12 mouse cellular contexts compared by ENCODE assay signal in the genomic region with DNA sequence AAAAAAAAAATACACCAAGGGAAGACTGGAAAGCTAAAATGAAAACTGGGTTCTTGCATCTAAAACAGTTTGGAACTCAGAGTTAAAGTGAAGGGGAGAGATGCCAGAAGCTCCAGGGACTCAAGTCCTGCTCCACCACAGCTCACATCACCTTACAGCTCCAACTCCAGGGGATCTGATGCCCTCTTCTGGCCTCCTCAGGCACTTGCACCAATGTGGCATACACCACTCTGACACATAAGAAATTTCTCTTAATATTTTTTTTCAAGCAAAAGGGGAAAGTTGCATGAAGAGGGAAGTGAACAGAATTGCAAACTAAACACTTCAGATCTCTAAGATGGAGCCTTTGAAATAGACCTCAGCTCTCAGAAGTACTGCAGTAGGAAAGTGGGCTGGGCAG. TPM values are rescaled to one million over a fixed set of nuclear protein-coding genes. Genes with fewer than 3 reads are reported as not detected.
DNase-seq lines count a peak whose midpoint lies in the region; ATAC-seq and TF ChIP-seq lines count a peak whose summit lies in the region.
"Had no signal": no experiment of that assay in that cellular context is flagged by ENCODE, and none has a peak within 500 bp of the region (broad histone marks: within the 10 kb centered on the region; RNA-seq: fewer than 3 reads in every experiment).

No protein-coding gene starts in this region.

- no peaks in the 10 kb centered on the region for H3K27me3 ChIP-seq in lung, postnatal 0 days (replicated peaks; ENCODE audit: insufficient read depth, low read length)
- H3K27me3 ChIP-seq: hindbrain, embryonic 15.5 days; liver, embryonic 15.5 days had no signal

- H3K9ac ChIP-seq in lung, postnatal 0 days (replicated peaks; ENCODE audit: low read depth), result no peak overlapping the region
- H3K9ac ChIP-seq: hindbrain, embryonic 15.5 days; liver, embryonic 15.5 days had no signal

- H3K4me1 ChIP-seq in lung, postnatal 0 days (ENCODE audit: insufficient read depth, low read depth, low read length), result no peaks in the 10 kb centered on the region
- H3K4me1 ChIP-seq: hindbrain, embryonic 15.5 days had no signal

- H3K9me3 ChIP-seq in lung, postnatal 0 days (ENCODE audit: low read length), result no peaks in the 10 kb centered on the region
- H3K9me3 ChIP-seq: hindbrain, embryonic 15.5 days; liver, embryonic 15.5 days had no signal

- no peaks in the 10 kb centered on the region for H3K36me3 ChIP-seq in lung, postnatal 0 days (ENCODE audit: insufficient read depth, low read length)

- H3K27ac ChIP-seq in lung, postnatal 0 days (ENCODE audit: low read length), result no peak overlapping the region
- H3K27ac ChIP-seq: hindbrain, embryonic 15.5 days; liver, embryonic 15.5 days had no signal

- peak; percentile 57 for TF ChIP-seq CTCF in lung, postnatal 0 days (IDR thresholded peaks at IDR 0.05)

- peak; percentile 23 for DNase-seq in adrenal gland, postnatal 14 days
- no peak for DNase-seq in adrenal gland, adult (ENCODE audit: inconsistent age in 2 of 2, low spot score in 1 of 2)
- DNase-seq in lung, postnatal 0 days (ENCODE audit: low spot score), result peak; percentile 64
- DNase-seq in lung, adult 18-20 months, result no peak
- DNase-seq in T-cell, adult 2 months (ENCODE audit: low spot score), result peak; percentile 18
- DNase-seq in testis, postnatal 14 days (ENCODE audit: low spot score), result no peak
- no peak for DNase-seq in layer of hippocampus, adult 8-10 months (ENCODE audit: low spot score in 2 of 2)
- DNase-seq: gastrocnemius, postnatal 10 days had no signal

- no peak for TF ChIP-seq EP300 in lung, postnatal 0 days (IDR thresholded peaks at IDR 0.05)

- H3K4me3 ChIP-seq in lung, postnatal 0 days (ENCODE audit: low read depth, low read length), result no peak overlapping the region
- H3K4me3 ChIP-seq: hindbrain, embryonic 15.5 days; liver, embryonic 15.5 days; myocyte had no signal

- ATAC-seq in lung, postnatal 0 days, result peak; percentile 57
- peak; percentile 58; the same call in 1 of the 2 replicates for ATAC-seq in megakaryocyte-erythroid progenitor cell, adult 5-6 weeks (replicated peaks; ENCODE audit: low FRiP score, low TSS enrichment, poor library complexity, severe bottlenecking)

- no peak overlapping the region for H3K4me2 ChIP-seq in lung, postnatal 0 days (replicated peaks; ENCODE audit: low read depth, low read length)
- H3K4me2 ChIP-seq: hindbrain, embryonic 15.5 days; liver, embryonic 15.5 days had no signal

RNA-seq across cellular contexts. Expression of a gene that starts 8.8 kb away (rescaled TPM):
- total RNA-seq in adrenal gland, postnatal 14 days (2021), result 9.5 and 10.0 TPM in 2 replicates
- 9.5 and 9.6 TPM in 2 replicates for polyA plus RNA-seq in lung, postnatal 0 days (2015; fragmentation: Nextera tagmentation; extraction: Ambion mirVana)
- 14.6 and 15.2 TPM in 2 replicates for total RNA-seq in megakaryocyte-erythroid progenitor cell, adult 5-6 weeks (2014; fragmentation: Nextera tagmentation)
- total RNA-seq in megakaryocyte-erythroid progenitor cell, adult 5-6 weeks (2017), result 8.9 and 10.1 TPM in 2 replicates
- 10 to 100 TPM in 1 of 4 experiments, 1 to 10 TPM in 3; 7.1 to 11.1 (median 9.2) TPM for total RNA-seq in layer of hippocampus, adult 8-10 months (2022)

RNA-seq across cellular contexts. Expression of a gene that starts 31.7 kb away (rescaled TPM):
- total RNA-seq in adrenal gland, postnatal 14 days (2021), result 79.7 and 95.5 TPM in 2 replicates
- 96.8 and 100 TPM in 2 replicates for polyA plus RNA-seq in lung, postnatal 0 days (2015; fragmentation: Nextera tagmentation; extraction: Ambion mirVana)
- total RNA-seq in megakaryocyte-erythroid progenitor cell, adult 5-6 weeks (2014; fragmentation: Nextera tagmentation), result 23.2 and 30.0 TPM in 2 replicates
- 40.7 and 71.8 TPM in 2 replicates for total RNA-seq in megakaryocyte-erythroid progenitor cell, adult 5-6 weeks (2017)
- total RNA-seq in layer of hippocampus, adult 8-10 months (2022), result 100 to 1,000 TPM; 102 to 116 (median 113) TPM

RNA-seq across cellular contexts. Expression of a gene that starts 32.6 kb away (rescaled TPM):
- 9.3 and 10.5 TPM in 2 replicates for total RNA-seq in adrenal gland, postnatal 14 days (2021)
- 17.3 and 19.1 TPM in 2 replicates for polyA plus RNA-seq in lung, postnatal 0 days (2015; fragmentation: Nextera tagmentation; extraction: Ambion mirVana)
- total RNA-seq in megakaryocyte-erythroid progenitor cell, adult 5-6 weeks (2014; fragmentation: Nextera tagmentation), result not detected in 2 replicates
- total RNA-seq in megakaryocyte-erythroid progenitor cell, adult 5-6 weeks (2017), result not detected in 2 replicates
- 100 to 1,000 TPM in 3 of 4 experiments, 10 to 100 TPM in 1; 97.4 to 111 (median 103) TPM for total RNA-seq in layer of hippocampus, adult 8-10 months (2022)

RNA-seq across cellular contexts. Expression of a gene that starts 46.8 kb away (rescaled TPM):
- total RNA-seq in adrenal gland, postnatal 14 days (2021), result 33.6 and 34.9 TPM in 2 replicates
- 9.8 and 10.5 TPM in 2 replicates for polyA plus RNA-seq in lung, postnatal 0 days (2015; fragmentation: Nextera tagmentation; extraction: Ambion mirVana)
- 16.7 and 18.8 TPM in 2 replicates for total RNA-seq in megakaryocyte-erythroid progenitor cell, adult 5-6 weeks (2014; fragmentation: Nextera tagmentation)
- total RNA-seq in megakaryocyte-erythroid progenitor cell, adult 5-6 weeks (2017), result 11.5 and 15.4 TPM in 2 replicates
- total RNA-seq in layer of hippocampus, adult 8-10 months (2022), result 10 to 100 TPM; 42.8 to 55.5 (median 48.7) TPM

Comparison
In these comparisons a context has a peak if more than half of its experiments do, and no peak if none do; other contexts are left out.
1. DNase-seq: peak in adrenal gland, postnatal 14 days (single experiment), lung, postnatal 0 days (single experiment) and T-cell, adult 2 months (single experiment); none in adrenal gland, adult (0 of 2), lung, adult 18-20 months (0 of 2), testis, postnatal 14 days (single experiment) and layer of hippocampus, adult 8-10 months (0 of 2).
2. RNA of a gene that starts 32.6 kb away (total RNA-seq): 97.4 to 111 TPM in layer of hippocampus, adult 8-10 months and 9.3 to 10.5 TPM in adrenal gland, postnatal 14 days; not detected in megakaryocyte-erythroid progenitor cell, adult 5-6 weeks; every median in the first group is over 10 times any median in the second.